In genomic region chr9:79553297-79553696, GRCm38 (mm10) we compare ENCODE assay signal across 17 mouse cellular contexts.
A peak's percentile ranks its signal among the peaks of the same experiment; 100 is the strongest.
DNase-seq lines count a peak whose midpoint lies in the region; ATAC-seq lines count a peak whose summit lies in the region.
"Had no signal": no experiment of that assay in that cellular context is flagged by ENCODE, and none has a peak within 500 bp of the region (broad histone marks: within the 10 kb centered on the region; RNA-seq: fewer than 3 reads in every experiment).

No protein-coding gene starts in this region.

- DNase-seq in gastrocnemius, postnatal 14 days, result peak; percentile 3
- no peak for DNase-seq in gastrocnemius, adult 8-10 months (ENCODE audit: low spot score in 2 of 2)
- peak; percentile 29 to 78 for DNase-seq in frontal cortex, postnatal 36 days (ENCODE audit: low spot score in 2 of 2)
- DNase-seq in left cerebral cortex, postnatal 36 days (ENCODE audit: low spot score in 2 of 2), result peak; percentile 21 to 37
- peak; percentile 4 to 44 for DNase-seq in right cerebral cortex, postnatal 36 days (ENCODE audit: low spot score in 2 of 2)
- DNase-seq in kidney, postnatal 25 days, result no peak
- DNase-seq in kidney, postnatal 10 days, result no peak
- DNase-seq: adrenal gland, postnatal 10 days; cerebellum, adult 2 months; cerebellum, postnatal 36 days; gastrocnemius, postnatal 10 days; kidney, adult 9 months; kidney, postnatal 4 days; lung, embryonic 14.5 days; thymus, postnatal 36 days had no signal

- no peak for ATAC-seq in inflammation-experienced regulatory T-cells, adult 6 months
- ATAC-seq: forebrain, embryonic 15.5 days had no signal

- intact Hi-C loops in gastrocnemius, postnatal 14 days (cut with DNase I; ENCODE audit: low total_unique reads), result no loop called here
- intact Hi-C loops in left cerebral cortex, postnatal 36 days (cut with DNase I), result no loop called here

Comparison
In these comparisons a context has a peak if more than half of its experiments do, and no peak if none do; other contexts are left out.
1. DNase-seq: peak in gastrocnemius, postnatal 14 days (single experiment), frontal cortex, postnatal 36 days (2 of 2), left cerebral cortex, postnatal 36 days (2 of 2) and right cerebral cortex, postnatal 36 days (2 of 2); none in gastrocnemius, adult 8-10 months (0 of 2), kidney, postnatal 25 days (0 of 2) and kidney, postnatal 10 days (single experiment).